Mouse (Mus musculus): Measurements from ENCODE around the gene 1700029H14Rik.

- TF ChIP-seq POLR2A (IDR thresholded peaks at IDR 0.05; ENCODE audit: insufficient read length, low read depth) (no peak), CEBPB (IDR thresholded peaks at IDR 0.05; ENCODE audit: insufficient read depth, poor library complexity, severe bottlenecking) (no peak), MYOG (IDR thresholded peaks at IDR 0.05; ENCODE audit: control insufficient read depth in 1 of 3, insufficient read depth in 1 of 3, insufficient read length in 2 of 3, low read depth in 2 of 3) (no peak)
Measured at GRCm38 (mm10) chr8:13595861-13596260, 33.6 kb upstream of the 1700029H14Rik start.
